Mouse (Mus musculus): ENCODE data around the gene Ldhal6b. TPM values are rescaled to one million over a fixed set of nuclear protein-coding genes. Genes with fewer than 3 reads are reported as not detected.
"Not testable (repeated sequence)": the region's sequence is repeated elsewhere in the genome, so short reads cannot be mapped to it uniquely, and the experiment has no call there.

Gene Ldhal6b
- polyA plus RNA-seq (2014; fragmentation: Nextera tagmentation; extraction: Ambion mirVana): not detected in 2 replicates

GRCm38 (mm10) chr17:5418545-5418944 lies at the start of gene Ldhal6b:
TSS of gene Ldhal6b (minus strand) at chr17:5418767.
- Histone ChIP-seq H3K4me2 (ENCODE audit: low read depth, low read length, severe bottlenecking) (no peak within 1 kb of the TSS), H3K4me3 (ENCODE audit: low read depth, low read length) (no peak within 1 kb of the TSS), H3K36me3 (ENCODE audit: control insufficient read depth, insufficient read depth, low read length) (no peaks in the 10 kb centered on the region), H3K27ac (ENCODE audit: low read depth, low read length) (no peak within 1 kb of the TSS), H3K9me3 (ENCODE audit: control insufficient read depth, low read length) (no peaks in the 10 kb centered on the region), H3K27me3 (ENCODE audit: control insufficient read depth, insufficient read depth, low read length) (no peaks in the 10 kb centered on the region), H3K4me1 (replicated peaks; ENCODE audit: control insufficient read depth, insufficient read depth, low read length) (no peaks in the 10 kb centered on the region), H3K9ac (ENCODE audit: low read length) (no peak within 1 kb of the TSS)
- no peak for DNase-seq (ENCODE audit: low spot score)
- 94% methylated on average over 11 of the region's 11 CpGs for WGBS
- ATAC-seq (replicated peaks; ENCODE audit: low FRiP score): no peak

GRCm38 (mm10) chr17:5467177-5467576 lies 48.6 kb upstream of the Ldhal6b start:
- Histone ChIP-seq H3K27ac (ENCODE audit: low read depth, low read length) (no peak overlapping the region), H3K27me3 (ENCODE audit: control insufficient read depth, insufficient read depth, low read length) (no peaks in the 10 kb centered on the region), H3K36me3 (ENCODE audit: control insufficient read depth, insufficient read depth, low read length) (no peaks in the 10 kb centered on the region), H3K4me3 (ENCODE audit: low read depth, low read length) (no peak overlapping the region), H3K9ac (ENCODE audit: low read length) (no peak overlapping the region), H3K4me1 (replicated peaks; ENCODE audit: control insufficient read depth, insufficient read depth, low read length) (no peaks in the 10 kb centered on the region), H3K4me2 (ENCODE audit: low read depth, low read length, severe bottlenecking) (no peak overlapping the region), H3K9me3 (ENCODE audit: control insufficient read depth, low read length) (no peaks in the 10 kb centered on the region)
- DNase-seq (ENCODE audit: low spot score) (no peak), ATAC-seq (replicated peaks; ENCODE audit: low FRiP score) (no peak)
- WGBS: 56% methylated on average over 4 of the region's 4 CpGs

- H3K4me3 ChIP-seq (ENCODE audit: low read depth, low read length): no peak overlapping the region
- H3K27ac ChIP-seq (ENCODE audit: low read depth, low read length): no peak overlapping the region
- no peaks in the 10 kb centered on the region for H3K9me3 ChIP-seq (ENCODE audit: control insufficient read depth, low read length)
- H3K36me3 ChIP-seq (ENCODE audit: control insufficient read depth, insufficient read depth, low read length): no peaks in the 10 kb centered on the region
- H3K9ac ChIP-seq (ENCODE audit: low read length): no peak overlapping the region
- H3K4me2 ChIP-seq (ENCODE audit: low read depth, low read length, severe bottlenecking): no peak overlapping the region
- DNase-seq (ENCODE audit: low spot score) (no peak), ATAC-seq (replicated peaks; ENCODE audit: low FRiP score) (no peak)
- 86% methylated on average over 8 of the region's 8 CpGs for WGBS
- no peaks in the 10 kb centered on the region for H3K4me1 ChIP-seq (replicated peaks; ENCODE audit: control insufficient read depth, insufficient read depth, low read length)
- no peaks in the 10 kb centered on the region for H3K27me3 ChIP-seq (ENCODE audit: control insufficient read depth, insufficient read depth, low read length)
Measured at GRCm38 (mm10) chr17:5466736-5467135, 48.2 kb upstream of the Ldhal6b start.

- WGBS: 83% methylated on average over 2 of the region's 2 CpGs
- DNase-seq (ENCODE audit: low spot score) (no peak), ATAC-seq (replicated peaks; ENCODE audit: low FRiP score) (no peak)
- no peaks in the 10 kb centered on the region for H3K9me3 ChIP-seq (ENCODE audit: control insufficient read depth, low read length)
- H3K4me1 ChIP-seq (replicated peaks; ENCODE audit: control insufficient read depth, insufficient read depth, low read length): no peaks in the 10 kb centered on the region
- H3K36me3 ChIP-seq (ENCODE audit: control insufficient read depth, insufficient read depth, low read length): no peaks in the 10 kb centered on the region
- no peak overlapping the region for H3K4me3 ChIP-seq (ENCODE audit: low read depth, low read length)
- H3K4me2 ChIP-seq (ENCODE audit: low read depth, low read length, severe bottlenecking): no peak overlapping the region
- H3K9ac ChIP-seq (ENCODE audit: low read length): no peak overlapping the region
- no peaks in the 10 kb centered on the region for H3K27me3 ChIP-seq (ENCODE audit: control insufficient read depth, insufficient read depth, low read length)
- no peak overlapping the region for H3K27ac ChIP-seq (ENCODE audit: low read depth, low read length)
Measured at GRCm38 (mm10) chr17:5463912-5464311, 45.3 kb upstream of the Ldhal6b start.

DNA sequence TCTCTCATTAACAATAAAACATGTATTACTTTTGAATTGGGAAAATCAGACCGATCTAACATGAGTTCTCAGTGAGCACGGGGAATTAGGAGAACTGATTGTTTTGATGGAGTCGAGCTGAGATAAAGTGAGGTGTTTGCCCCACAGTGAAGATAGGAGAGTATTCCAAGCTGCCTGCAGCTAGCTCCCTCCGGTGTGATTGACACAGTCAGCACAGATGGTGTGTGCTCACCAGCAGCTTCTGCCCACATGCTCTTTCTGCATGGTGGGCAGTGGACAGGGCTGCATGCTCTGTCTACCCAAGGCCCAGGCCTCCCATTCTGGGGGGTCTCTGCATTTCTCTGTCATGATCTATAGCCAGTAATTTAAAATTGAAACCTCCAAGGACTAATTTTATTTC lies 35.1 kb upstream of the Ldhal6b start:
- no peaks in the 10 kb centered on the region for H3K27me3 ChIP-seq (ENCODE audit: control insufficient read depth, insufficient read depth, low read length)
- ATAC-seq (replicated peaks; ENCODE audit: low FRiP score): no peak
- H3K27ac ChIP-seq (ENCODE audit: low read depth, low read length): no peak overlapping the region
- H3K9ac ChIP-seq (ENCODE audit: low read length): no peak overlapping the region
- H3K9me3 ChIP-seq (ENCODE audit: control insufficient read depth, low read length): no peaks in the 10 kb centered on the region
- DNase-seq (ENCODE audit: low spot score): no peak
- no peaks in the 10 kb centered on the region for H3K4me1 ChIP-seq (replicated peaks; ENCODE audit: control insufficient read depth, insufficient read depth, low read length)
- no peaks in the 10 kb centered on the region for H3K36me3 ChIP-seq (ENCODE audit: control insufficient read depth, insufficient read depth, low read length)
- 88% methylated on average over 4 of the region's 4 CpGs for WGBS
- no peak overlapping the region for H3K4me3 ChIP-seq (ENCODE audit: low read depth, low read length)
- no peak overlapping the region for H3K4me2 ChIP-seq (ENCODE audit: low read depth, low read length, severe bottlenecking)

- H3K27ac ChIP-seq (ENCODE audit: low read depth, low read length): no peak overlapping the region
- no peak overlapping the region for H3K4me2 ChIP-seq (ENCODE audit: low read depth, low read length, severe bottlenecking)
- no peaks in the 10 kb centered on the region for H3K9me3 ChIP-seq (ENCODE audit: control insufficient read depth, low read length)
- H3K27me3 ChIP-seq (ENCODE audit: control insufficient read depth, insufficient read depth, low read length): no peaks in the 10 kb centered on the region
- H3K9ac ChIP-seq (ENCODE audit: low read length): no peak overlapping the region
- no peaks in the 10 kb centered on the region for H3K36me3 ChIP-seq (ENCODE audit: control insufficient read depth, insufficient read depth, low read length)
- H3K4me3 ChIP-seq (ENCODE audit: low read depth, low read length): no peak overlapping the region
- 71% methylated on average over 5 of the region's 5 CpGs for WGBS
- no peak for ATAC-seq (replicated peaks; ENCODE audit: low FRiP score)
- DNase-seq (ENCODE audit: low spot score): no peak
- no peaks in the 10 kb centered on the region for H3K4me1 ChIP-seq (replicated peaks; ENCODE audit: control insufficient read depth, insufficient read depth, low read length)
Measured at GRCm38 (mm10) chr17:5443751-5444150, 25.2 kb upstream of the Ldhal6b start.

GRCm38 (mm10) chr17:5443260-5443659 lies 24.7 kb upstream of the Ldhal6b start:
- H3K4me1 ChIP-seq (replicated peaks; ENCODE audit: control insufficient read depth, insufficient read depth, low read length): no peaks in the 10 kb centered on the region
- H3K36me3 ChIP-seq (ENCODE audit: control insufficient read depth, insufficient read depth, low read length): no peaks in the 10 kb centered on the region
- H3K9me3 ChIP-seq (ENCODE audit: control insufficient read depth, low read length): no peaks in the 10 kb centered on the region
- no peak for ATAC-seq (replicated peaks; ENCODE audit: low FRiP score)
- no peak overlapping the region for H3K9ac ChIP-seq (ENCODE audit: low read length)
- no peak for DNase-seq (ENCODE audit: low spot score)
- H3K4me2 ChIP-seq (ENCODE audit: low read depth, low read length, severe bottlenecking): no peak overlapping the region
- 73% methylated on average over 3 of the region's 3 CpGs for WGBS
- H3K27ac ChIP-seq (ENCODE audit: low read depth, low read length): no peak overlapping the region
- no peaks in the 10 kb centered on the region for H3K27me3 ChIP-seq (ENCODE audit: control insufficient read depth, insufficient read depth, low read length)
- no peak overlapping the region for H3K4me3 ChIP-seq (ENCODE audit: low read depth, low read length)

- not testable (repeated sequence) for DNase-seq (ENCODE audit: low spot score); H3K9me3 ChIP-seq (ENCODE audit: control insufficient read depth, low read length); H3K9ac ChIP-seq (ENCODE audit: low read length); H3K27me3 ChIP-seq (ENCODE audit: control insufficient read depth, insufficient read depth, low read length); H3K36me3 ChIP-seq (ENCODE audit: control insufficient read depth, insufficient read depth, low read length); H3K4me1 ChIP-seq (replicated peaks; ENCODE audit: control insufficient read depth, insufficient read depth, low read length); ATAC-seq (replicated peaks; ENCODE audit: low FRiP score); H3K27ac ChIP-seq (ENCODE audit: low read depth, low read length); H3K4me2 ChIP-seq (ENCODE audit: low read depth, low read length, severe bottlenecking); H3K4me3 ChIP-seq (ENCODE audit: low read depth, low read length)
- 83% methylated on average over 5 of the region's 5 CpGs for WGBS
Measured at GRCm38 (mm10) chr17:5442403-5442802, 23.8 kb upstream of the Ldhal6b start.

DNA sequence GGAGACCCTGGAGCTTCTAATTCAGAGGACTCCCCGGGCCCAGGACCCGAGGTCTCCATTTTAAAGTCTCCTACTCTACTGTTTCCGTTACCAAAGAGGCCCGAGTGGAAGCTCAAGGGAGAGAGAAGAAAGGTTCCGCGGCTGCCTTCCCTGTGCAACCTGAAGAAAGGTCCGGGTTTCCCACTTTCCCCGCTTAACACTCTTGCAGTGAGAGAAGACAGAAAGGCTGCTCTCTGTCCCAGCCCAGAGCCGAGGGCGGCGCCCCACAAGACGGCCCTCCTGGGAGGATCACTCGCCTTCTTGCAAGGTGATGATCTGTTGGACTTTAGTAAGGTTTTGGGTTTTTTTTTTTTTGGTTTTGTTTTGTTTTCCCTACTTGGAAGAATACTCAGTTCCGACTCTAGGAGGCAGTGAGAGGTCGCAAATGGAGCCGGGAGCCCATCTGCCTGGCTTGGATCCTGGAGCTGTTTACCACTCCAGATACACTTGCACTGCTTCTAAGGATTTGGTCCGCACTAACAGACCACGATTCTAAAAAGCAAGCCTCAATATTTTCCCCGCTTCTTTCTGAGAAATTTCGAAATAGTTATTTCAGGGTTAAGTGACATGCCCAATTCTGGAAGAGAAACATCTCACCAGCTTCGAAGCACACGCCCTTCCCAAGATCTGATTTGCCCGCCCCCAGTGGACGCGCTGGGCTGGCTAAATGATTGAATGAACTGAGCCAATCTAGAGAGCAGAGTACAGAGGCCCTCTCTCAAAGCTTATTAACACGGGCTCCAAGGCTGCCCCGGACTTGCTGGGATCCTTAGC lies 21.8 kb upstream of the Ldhal6b start, which contains the start of gene Tmem242:
Gene Tmem242 (minus strand): TSS at position 101 of the 813 bp plus-strand sequence.
- Histone ChIP-seq H3K27ac (ENCODE audit: low read depth, low read length) (no peak within 1 kb of the TSS), H3K27me3 (ENCODE audit: control insufficient read depth, insufficient read depth, low read length) (no peaks in the 10 kb centered on the region), H3K4me2 (ENCODE audit: low read depth, low read length, severe bottlenecking) (peak within 1 kb of the TSS; percentile 48), H3K4me1 (replicated peaks; ENCODE audit: control insufficient read depth, insufficient read depth, low read length) (no peaks in the 10 kb centered on the region), H3K36me3 (ENCODE audit: control insufficient read depth, insufficient read depth, low read length) (no peaks in the 10 kb centered on the region), H3K4me3 (ENCODE audit: low read depth, low read length) (peak within 1 kb of the TSS; percentile 50), H3K9ac (ENCODE audit: low read length) (peak within 1 kb of the TSS; percentile 70), H3K9me3 (ENCODE audit: control insufficient read depth, low read length) (no peaks in the 10 kb centered on the region)
- peak; percentile 93 for DNase-seq (ENCODE audit: low spot score)
- ATAC-seq (replicated peaks; ENCODE audit: low FRiP score): peak; percentile 90
- WGBS: under 1% methylated on average over 27 of the region's 27 CpGs
